Comparison of ENCODE assay signal across 15 mouse cellular contexts in genomic region chr11:4719961-4720360, GRCm38 (mm10). TPM values are rescaled to one million over a fixed set of nuclear protein-coding genes. Genes with fewer than 3 reads are reported as not detected.
"Had no signal": no experiment of that assay in that cellular context is flagged by ENCODE, and none has a peak within 500 bp of the region (broad histone marks: within the 10 kb centered on the region; RNA-seq: fewer than 3 reads in every experiment).

No protein-coding gene starts in this region.

- H3K27me3 ChIP-seq: limb, embryonic 13.5 days; midbrain, embryonic 13.5 days had no signal

- H3K27ac ChIP-seq: kidney, postnatal 0 days; limb, embryonic 13.5 days; liver, embryonic 14.5 days; midbrain, embryonic 13.5 days had no signal

- DNase-seq: kidney, postnatal 36 days; layer of hippocampus, adult 9-11 months; layer of hippocampus, postnatal 36 days; left cerebral cortex, postnatal 4 days; lung, adult 18-20 months; lung, postnatal 36 days; retina, postnatal 1 day had no signal

- H3K4me2 ChIP-seq: limb, embryonic 13.5 days; midbrain, embryonic 13.5 days had no signal

- H3K4me3 ChIP-seq: limb, embryonic 13.5 days; midbrain, embryonic 13.5 days; myocyte had no signal

- ATAC-seq: midbrain, embryonic 13.5 days had no signal

- H3K9ac ChIP-seq: limb, embryonic 13.5 days; liver, embryonic 14.5 days; midbrain, embryonic 13.5 days had no signal

- H3K9me3 ChIP-seq: limb, embryonic 13.5 days; midbrain, embryonic 13.5 days had no signal

RNA-seq across cellular contexts. Expression of gene Cabp7, which starts 26.6 kb away (rescaled TPM):
- total RNA-seq: liver, adult 2 months; megakaryocyte progenitor cell, adult 5-6 weeks had no signal
- polyA plus RNA-seq: liver, adult 2 months; small intestine, adult 2 months had no signal
